Mouse (Mus musculus) monocyte, adult 2 months (primary cell): ENCODE results near the gene Gm12789.
"Not testable (repeated sequence)": the region's sequence is repeated elsewhere in the genome, so short reads cannot be mapped to it uniquely, and the experiment has no call there.

ENCODE experiments used
- DNase-seq, 2 experiments: peaks; one replicate each; pipeline ENCODE4 v3.0.0; 2022; ENCODE audit warnings: low spot score in 2 of 2, low read depth in 1 of 2

Gm12789 gene

GRCm38 (mm10) chr4:101986326-101986725 lies at the start of gene Gm12789:
TSS of gene Gm12789 (plus strand) at chr4:101986626.
- not testable (repeated sequence) for DNase-seq

DNA sequence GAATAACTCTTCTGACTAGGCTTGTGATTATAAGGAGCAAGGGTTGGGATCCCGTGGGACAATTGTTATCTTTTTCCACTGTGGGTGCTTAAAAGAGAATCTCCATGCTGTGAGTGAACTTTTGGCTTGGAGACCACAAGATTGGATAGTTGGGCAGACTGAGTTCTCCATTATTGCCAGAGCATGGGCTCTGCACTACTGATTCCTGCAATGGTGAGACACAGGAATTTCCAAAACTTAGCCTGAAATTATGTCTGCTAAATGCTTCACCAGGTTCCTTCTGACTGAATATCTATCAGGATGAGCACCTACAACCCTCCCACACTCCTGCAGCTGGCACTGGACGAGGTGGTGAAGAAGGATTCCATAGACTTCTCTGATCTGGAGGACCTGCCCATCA lies 46.3 kb upstream of the Gm12789 start, which contains the start of gene Gm12794:
TSS of gene Gm12794 (plus strand) at position 301 of the 400 bp plus-strand sequence.
- not testable (repeated sequence) for DNase-seq

- DNase-seq: not testable (repeated sequence)
Measured at GRCm38 (mm10) chr4:101980949-101981348, 5.5 kb upstream of the Gm12789 start, which contains the start of gene Gm12790. TSS of gene Gm12790 (minus strand) at chr4:101981049.

DNA sequence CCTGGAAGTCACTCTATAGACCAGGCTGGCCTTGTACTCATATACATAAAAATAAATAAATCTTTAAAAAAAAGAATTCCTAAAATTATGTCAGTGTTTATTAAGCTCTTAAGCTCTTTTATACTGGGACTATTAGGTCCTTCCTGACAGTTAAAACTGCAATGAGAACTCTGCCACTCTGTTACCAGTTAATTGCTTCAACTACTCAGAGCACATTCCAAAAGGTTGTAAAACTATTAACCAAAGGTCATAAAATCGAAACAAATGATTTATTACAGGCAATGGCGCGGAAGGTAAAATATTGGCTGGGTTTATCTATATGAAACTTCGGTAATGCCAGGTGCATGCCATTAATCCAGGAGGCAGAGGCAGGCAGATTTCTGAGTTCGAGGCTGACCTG lies 748 bp upstream of the Gm12789 start:
- no peak for DNase-seq

GRCm38 (mm10) chr4:101997426-101997825 lies 11.0 kb downstream of the Gm12789 start:
- DNase-seq: no peak

DNA sequence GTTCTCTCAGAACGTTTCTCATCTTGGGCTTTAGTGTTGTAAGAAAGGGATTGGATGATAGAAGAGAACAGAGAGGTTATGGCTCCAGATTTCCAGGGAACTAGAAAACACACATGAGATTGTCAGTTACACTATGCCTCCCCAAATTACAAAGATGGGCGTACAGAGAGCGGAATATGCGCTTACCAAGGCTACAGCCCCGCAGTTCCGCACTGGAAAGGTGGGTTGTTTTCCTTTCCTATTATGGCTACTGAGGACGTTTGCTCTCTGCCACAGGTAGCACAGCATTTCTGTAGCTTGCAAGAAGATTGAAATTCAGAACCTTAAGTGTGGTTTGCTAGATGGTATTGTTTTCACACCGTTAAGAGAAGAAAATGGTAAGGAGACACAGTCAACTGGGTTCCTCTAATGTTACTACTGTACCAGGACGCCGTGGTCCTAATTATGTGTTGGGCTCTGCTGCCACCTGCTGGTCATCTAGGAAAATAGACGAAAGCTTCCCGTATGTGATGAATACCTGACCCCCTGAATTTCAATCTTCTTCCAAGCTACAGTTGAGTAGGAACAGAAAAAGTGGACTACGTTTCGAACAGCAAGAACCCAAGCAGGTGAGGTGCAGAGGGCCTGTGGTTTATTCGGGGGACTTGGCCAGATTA lies 12.0 kb downstream of the Gm12789 start:
- DNase-seq: no peak

DNA sequence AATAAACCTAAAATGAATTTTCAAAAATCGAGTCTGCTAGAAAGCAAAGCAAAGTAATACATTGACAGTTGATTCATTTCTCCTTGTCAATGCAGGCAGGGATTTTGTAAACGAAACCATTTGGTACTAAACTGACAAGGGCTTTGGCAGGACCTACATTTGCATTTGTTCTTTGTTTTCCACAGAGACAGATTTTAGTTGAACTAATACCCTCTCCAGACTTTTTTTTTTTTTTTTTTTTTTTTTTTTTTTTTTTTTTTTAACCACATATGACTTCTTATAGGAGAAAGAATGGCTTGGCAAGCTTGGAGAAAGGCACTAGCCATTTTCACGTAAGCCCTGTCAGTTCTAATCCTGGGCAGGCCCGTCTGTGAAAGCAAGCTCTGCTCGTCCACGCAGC lies 40.2 kb downstream of the Gm12789 start:
- no peak for DNase-seq
